Mouse (Mus musculus) liver, adult 2 months (tissue): ENCODE data around the gene Ccr7. TPM values are rescaled to one million over a fixed set of nuclear protein-coding genes. Genes with fewer than 3 reads are reported as not detected.

Experiments
- DNase-seq: peaks from one replicate; pipeline ENCODE4 v3.0.0-alpha.2; 2011; ENCODE audit warnings: low read depth, low spot score; ENCODE audit errors: extremely low read depth
- H3K27ac ChIP-seq: fragments of 200-500 bp; replicated peaks from 2 replicates; pipeline ENCODE4 v1.5.1; 2012; ENCODE audit warnings: low read depth, mild to moderate bottlenecking, control low read depth, inconsistent platforms, low read length; ENCODE audit not compliant: insufficient read depth
- H3K27me3 ChIP-seq: fragments of 200-500 bp; 2 replicates; pipeline ENCODE4 v1.6.1; 2012; ENCODE audit warnings: mild to moderate bottlenecking, moderate library complexity, low read length, inconsistent platforms; ENCODE audit not compliant: control insufficient read depth, insufficient read depth
- H3K36me3 ChIP-seq: fragments of 200-500 bp; 2 replicates; pipeline ENCODE4 v1.6.1; 2012; ENCODE audit warnings: low read length, inconsistent platforms; ENCODE audit not compliant: control insufficient read depth, insufficient read depth
- H3K4me1 ChIP-seq: fragments of 200-500 bp; 2 replicates; pipeline ENCODE4 v1.6.1; 2011; ENCODE audit warnings: low read length; ENCODE audit not compliant: control insufficient read depth, insufficient read depth
- H3K4me3 ChIP-seq: fragments of 200-500 bp; 2 replicates; pipeline ENCODE4 v1.5.1; 2011; ENCODE audit warnings: low read depth, mild to moderate bottlenecking, control low read depth, low read length, moderate library complexity; ENCODE audit not compliant: insufficient read depth
- H3K79me2 ChIP-seq: fragments of 200-500 bp; 2 replicates; pipeline ENCODE4 v1.6.1; 2012; ENCODE audit warnings: inconsistent platforms, mild to moderate bottlenecking, low read length, moderate library complexity; ENCODE audit not compliant: control insufficient read depth, insufficient read depth
- H3K9ac ChIP-seq: fragments of 200-500 bp; 2 replicates; pipeline ENCODE4 v1.6.1; 2012; ENCODE audit warnings: low read depth, mild to moderate bottlenecking, control low read depth, inconsistent platforms, low read length
- CTCF ChIP-seq: fragments of 200-500 bp; IDR thresholded peaks from 2 replicates; pipeline ENCODE4 v1.5.1; 2011; ENCODE audit warnings: low read depth, low read length, control low read depth
- POLR2A ChIP-seq: fragments of 200-500 bp; IDR thresholded peaks from 2 replicates; pipeline ENCODE4 v1.6.1; 2011; ENCODE audit warnings: low read length, control low read depth; ENCODE audit not compliant: insufficient read depth; ENCODE audit errors: extremely low read depth
- WGBS: fragments of 180-500 bp; shearing (Covaris S2); methylation state at CpG from one replicate; pipeline ENCODE4 v1.1.7; 2018; 5-methylcytosine and 5-hydroxymethylcytosine counted together
- polyA plus RNA-seq: library from polyadenylated mRNA; depleted of rRNA; stranded (reverse); fragments of >200 nt; gene quantifications from 2 replicates; pipeline ENCODE4 v1.2.3, GENCODE M21; 2012; rRNA removed
- total RNA-seq: library from RNA; depleted of rRNA; stranded (reverse); fragments of >200 nt; gene quantifications from 2 replicates; pipeline ENCODE4 v1.2.3, GENCODE M21; 2014; rRNA removed

Ccr7 gene
- total and polyA plus RNA-seq, 2 experiments: 0.55 to 1.5 TPM

DNA sequence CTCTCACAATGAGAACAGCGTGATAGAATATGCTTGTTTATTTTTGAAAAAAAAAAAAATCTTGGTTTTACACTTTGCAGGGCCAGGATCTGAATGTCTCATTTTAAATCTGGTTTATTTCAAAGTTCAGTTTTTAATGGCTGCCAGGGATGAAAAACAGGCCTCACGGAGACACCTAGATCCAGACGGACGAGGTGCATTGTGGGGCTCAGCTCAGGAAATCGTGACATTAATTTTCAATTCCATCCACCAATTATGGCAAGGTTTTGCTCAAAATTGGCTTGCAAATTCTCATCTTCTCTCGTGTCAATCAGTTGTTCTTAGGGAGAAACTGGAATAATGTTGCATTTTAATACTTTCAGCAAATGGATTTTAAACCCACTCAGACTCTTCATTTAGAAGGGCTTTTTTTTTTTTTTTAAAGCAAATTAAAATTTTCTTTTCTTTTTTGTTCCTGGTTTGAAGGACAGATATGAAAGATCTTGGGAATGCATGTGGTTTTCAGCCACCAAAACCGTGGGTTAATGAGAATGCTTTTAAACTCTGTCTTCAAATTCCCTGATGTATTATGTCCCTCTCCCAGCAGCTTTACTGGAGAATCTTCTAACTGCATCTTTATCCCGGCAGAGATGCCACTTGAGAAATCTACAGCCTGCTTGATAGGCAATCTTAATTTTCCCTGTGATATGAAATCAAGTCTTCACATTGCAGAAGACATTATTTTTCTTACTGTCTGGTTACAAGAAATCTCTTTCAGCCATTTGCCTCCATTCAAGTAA is 57.7 kb downstream of the Ccr7 start:
- no peak for TF ChIP-seq POLR2A
- no peak for TF ChIP-seq CTCF
- DNase-seq: no peak
- Histone ChIP-seq H3K4me3 (no peak overlapping the region), H3K9ac (no peak overlapping the region), H3K27me3 (no peaks in the 10 kb centered on the region), H3K4me1 (no peaks in the 10 kb centered on the region), H3K79me2 (no peaks in the 10 kb centered on the region), H3K36me3 (no peaks in the 10 kb centered on the region), H3K27ac (no peak overlapping the region)
- WGBS: 95% methylated on average over 8 of the region's 8 CpGs

DNA sequence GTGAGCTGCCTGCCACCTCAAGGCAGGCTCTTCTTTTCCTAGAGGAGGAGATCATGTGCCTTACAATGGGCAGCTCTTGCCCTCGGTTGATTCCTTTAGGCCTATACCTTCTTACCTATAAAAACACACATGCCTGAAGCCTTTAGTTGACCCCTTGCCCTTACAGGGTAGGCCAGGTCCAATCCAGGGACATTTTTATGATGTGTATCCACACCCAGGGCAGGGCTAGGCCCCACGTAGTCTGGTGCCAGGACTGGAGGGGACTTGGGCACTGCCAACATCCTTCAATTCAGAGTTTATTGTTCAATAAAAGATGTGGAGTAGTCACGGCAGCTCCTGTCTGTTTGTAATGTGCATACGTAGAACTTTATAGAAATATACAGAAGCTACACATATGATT is 58.5 kb downstream of the Ccr7 start:
- Histone ChIP-seq H3K36me3 (no peaks in the 10 kb centered on the region), H3K9ac (no peak overlapping the region), H3K27ac (no peak overlapping the region), H3K79me2 (no peaks in the 10 kb centered on the region), H3K4me3 (no peak overlapping the region), H3K27me3 (no peaks in the 10 kb centered on the region), H3K4me1 (no peaks in the 10 kb centered on the region)
- DNase-seq: no peak
- TF ChIP-seq CTCF (no peak), POLR2A (no peak)
- WGBS: 96% methylated on average over 4 of the region's 4 CpGs

DNA sequence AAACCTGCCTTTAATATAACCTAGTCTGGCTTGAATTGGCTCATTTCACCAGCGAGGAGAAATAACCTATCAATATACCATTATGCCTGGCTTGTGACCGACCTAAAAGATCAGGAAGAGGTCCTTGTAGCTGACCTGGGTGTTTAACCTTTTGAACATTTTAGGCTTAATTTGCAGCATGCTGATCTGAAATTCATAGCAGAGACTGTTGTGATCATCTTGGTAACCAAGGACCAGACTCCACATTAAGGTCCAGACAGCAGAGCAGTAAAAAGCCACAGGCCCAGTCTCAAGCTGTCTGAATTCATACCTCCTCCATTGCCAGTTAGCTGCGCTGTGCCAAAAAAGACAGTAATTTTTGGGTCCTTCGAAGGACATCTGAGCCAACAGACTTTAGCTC is 59.1 kb downstream of the Ccr7 start:
- no peaks in the 10 kb centered on the region for H3K4me1 ChIP-seq
- WGBS: 90% methylated on average over 4 of the region's 4 CpGs
- H3K79me2 ChIP-seq: no peaks in the 10 kb centered on the region
- H3K27me3 ChIP-seq: no peaks in the 10 kb centered on the region
- H3K36me3 ChIP-seq: no peaks in the 10 kb centered on the region
- DNase-seq: no peak
- TF ChIP-seq CTCF: no peak
- TF ChIP-seq POLR2A: no peak
- H3K9ac ChIP-seq: no peak overlapping the region
- H3K27ac ChIP-seq: no peak overlapping the region
- H3K4me3 ChIP-seq: no peak overlapping the region

DNA sequence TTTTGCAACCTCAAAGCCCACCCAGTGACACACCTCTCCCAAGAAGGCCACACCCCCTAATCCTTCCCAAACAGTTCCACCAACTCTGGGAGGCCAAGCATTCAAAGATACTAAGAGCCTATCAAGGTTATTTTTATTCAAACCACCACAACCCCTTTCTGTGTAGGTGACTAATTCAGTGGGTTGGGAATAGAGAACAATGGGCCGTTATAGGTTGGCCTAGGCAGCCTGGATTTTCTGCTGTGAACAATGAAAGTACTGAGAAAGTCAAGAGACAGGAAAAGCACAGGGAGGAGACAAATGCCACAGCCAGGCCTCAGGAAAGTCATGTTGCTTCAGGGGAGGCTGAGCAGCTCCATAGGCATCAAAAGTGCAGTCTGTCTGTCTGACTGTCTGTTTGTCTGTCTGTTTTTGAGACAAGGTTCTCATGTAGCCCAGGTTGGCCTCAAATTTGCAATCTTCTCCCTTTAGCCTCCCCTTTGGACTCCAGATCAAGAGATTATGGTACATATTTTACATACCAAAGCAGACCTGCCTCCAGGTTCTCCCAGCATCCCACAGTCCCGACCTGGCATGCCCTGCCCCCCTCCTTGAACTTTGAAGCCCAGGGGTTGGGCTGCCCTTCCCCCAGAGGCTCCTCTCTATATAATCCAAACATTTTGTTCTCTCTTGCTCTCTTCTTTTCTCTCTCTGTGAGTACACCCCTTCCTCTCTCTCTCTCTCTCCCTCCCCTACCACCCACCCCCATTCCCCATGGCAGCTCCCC is 59.8 kb downstream of the Ccr7 start:
- Histone ChIP-seq H3K36me3 (no peaks in the 10 kb centered on the region), H3K27me3 (no peaks in the 10 kb centered on the region), H3K27ac (no peak overlapping the region), H3K4me3 (no peak overlapping the region), H3K79me2 (no peaks in the 10 kb centered on the region), H3K9ac (no peak overlapping the region), H3K4me1 (no peaks in the 10 kb centered on the region)
- no peak for TF ChIP-seq POLR2A
- no peak for TF ChIP-seq CTCF
- DNase-seq: no peak
- 48% methylated on average over 2 of the region's 2 CpGs for WGBS

Other genes starting within 250 kb of the Ccr7 start
- gene Cdc6, start 247.3 kb downstream of the Ccr7 start, total RNA-seq: 0.09 and 0.20 TPM in 2 replicates
- 0.07 TPM in 1 of 2 replicates, not detected in the other for gene Cdc6, start 247.3 kb downstream of the Ccr7 start, polyA plus RNA-seq
- gene Rara, start 227.3 kb downstream of the Ccr7 start, total RNA-seq: 3.7 and 4.5 TPM in 2 replicates
- 14.1 and 14.6 TPM in 2 replicates for gene Rara, start 227.3 kb downstream of the Ccr7 start, polyA plus RNA-seq
- not detected in 2 replicates for gene Gjd3, start 172.1 kb downstream of the Ccr7 start, total RNA-seq
- gene Gjd3, start 172.1 kb downstream of the Ccr7 start, polyA plus RNA-seq: 0.11 TPM in 1 of 2 replicates, not detected in the other
- 1.8 and 4.2 TPM in 2 replicates for gene Top2a, start 130.9 kb downstream of the Ccr7 start, total RNA-seq
- gene Top2a, start 130.9 kb downstream of the Ccr7 start, polyA plus RNA-seq: 0.22 and 0.31 TPM in 2 replicates
- gene Igfbp4, start 113.8 kb downstream of the Ccr7 start, total RNA-seq: 662 and 813 TPM in 2 replicates
- gene Igfbp4, start 113.8 kb downstream of the Ccr7 start, polyA plus RNA-seq: 1,830 and 2,620 TPM in 2 replicates
- 0.27 and 0.46 TPM in 2 replicates for gene Tns4, start 65.8 kb downstream of the Ccr7 start, total RNA-seq
- gene Tns4, start 65.8 kb downstream of the Ccr7 start, polyA plus RNA-seq: 0.27 and 1.2 TPM in 2 replicates
- 25.5 and 35.9 TPM in 2 replicates for gene Smarce1, start 75.9 kb upstream of the Ccr7 start, total RNA-seq
- gene Smarce1, start 75.9 kb upstream of the Ccr7 start, polyA plus RNA-seq: 8.7 and 11.9 TPM in 2 replicates
- gene Krt222, start 89.0 kb upstream of the Ccr7 start, total RNA-seq: 0.07 and 0.09 TPM in 2 replicates
- not detected in 2 replicates for gene Krt222, start 89.0 kb upstream of the Ccr7 start, polyA plus RNA-seq
- not detected in 2 replicates for gene Krt24, start 130.2 kb upstream of the Ccr7 start, total RNA-seq
- not detected in 2 replicates for gene Krt24, start 130.2 kb upstream of the Ccr7 start, polyA plus RNA-seq
- not detected in 2 replicates for gene Krt25, start 167.9 kb upstream of the Ccr7 start, total RNA-seq
- not detected in 2 replicates for gene Krt25, start 167.9 kb upstream of the Ccr7 start, polyA plus RNA-seq
- not detected in 2 replicates for gene Krt26, start 182.9 kb upstream of the Ccr7 start, total RNA-seq
- not detected in 2 replicates for gene Krt26, start 182.9 kb upstream of the Ccr7 start, polyA plus RNA-seq
- gene Krt27, start 196.0 kb upstream of the Ccr7 start, total RNA-seq: not detected in 2 replicates
- not detected in 2 replicates for gene Krt27, start 196.0 kb upstream of the Ccr7 start, polyA plus RNA-seq
- gene Krt28, start 219.8 kb upstream of the Ccr7 start, total RNA-seq: not detected in 2 replicates
- gene Krt28, start 219.8 kb upstream of the Ccr7 start, polyA plus RNA-seq: not detected in 2 replicates
- gene Krt10, start 234.3 kb upstream of the Ccr7 start, total RNA-seq: 0.37 and 0.87 TPM in 2 replicates
- gene Krt10, start 234.3 kb upstream of the Ccr7 start, polyA plus RNA-seq: 0.29 and 0.76 TPM in 2 replicates